In genomic region chr15:93646820-93647219, GRCm38 (mm10) we compare ENCODE assay signal across 27 mouse cellular contexts. TPM values are rescaled to one million over a fixed set of nuclear protein-coding genes. Genes with fewer than 3 reads are reported as not detected.
DNase-seq lines count a peak whose midpoint lies in the region; ATAC-seq lines count a peak whose summit lies in the region.
"Had no signal": no experiment of that assay in that cellular context is flagged by ENCODE, and none has a peak within 500 bp of the region (broad histone marks: within the 10 kb centered on the region; RNA-seq: fewer than 3 reads in every experiment).

No protein-coding gene starts in this region.

- H3K27ac ChIP-seq in heart, embryonic 10.5 days: no peak overlapping the region
- H3K27ac ChIP-seq: heart, adult 2 months; hindbrain, embryonic 14.5 days; layer of hippocampus, adult 2 months; macrophage had no signal

- H3K4me3 ChIP-seq in heart, embryonic 10.5 days: no peak overlapping the region
- H3K4me3 ChIP-seq: heart, adult 2 months; layer of hippocampus, adult 2 months had no signal

- no peaks in the 10 kb centered on the region for H3K9me3 ChIP-seq in heart, embryonic 10.5 days

- WGBS in heart, embryonic 10.5 days: 86% methylated on average over 3 of the region's 3 CpGs

- DNase-seq in cerebellum, postnatal 10 days: peak; percentile 24
- DNase-seq in heart, embryonic 10.5 days (ENCODE audit: low spot score): peak; percentile 22
- DNase-seq in heart, postnatal 10 days: no peak
- peak; percentile 14 for DNase-seq in testis, postnatal 10 days (ENCODE audit: low spot score)
- no peak for DNase-seq in testis, postnatal 14 days (ENCODE audit: low spot score)
- no peak for DNase-seq in kidney, postnatal 4 days
- no peak for DNase-seq in retina, embryonic 14.5 days (ENCODE audit: low spot score)
- DNase-seq: adrenal gland, postnatal 10 days; cerebellum, adult 11 months; cerebellum, adult 9-11 months; gastrocnemius, postnatal 36 days; heart, adult 2 months; heart, postnatal 4 days; kidney, adult 8-10 months; kidney, postnatal 10 days; left cerebral cortex, postnatal 4 days; liver, postnatal 0 days; right cerebral cortex, adult 18-20 months; right cerebral cortex, postnatal 4 days; thymus, adult 2 months; thymus, postnatal 4 days had no signal

- H3K36me3 ChIP-seq in heart, embryonic 10.5 days: no peaks in the 10 kb centered on the region

- peaks cover 31% of the 10 kb centered on the region for H3K4me1 ChIP-seq in heart, embryonic 10.5 days

- H3K27me3 ChIP-seq in heart, embryonic 10.5 days (ENCODE audit: insufficient read depth, poor library complexity, severe bottlenecking): no peaks in the 10 kb centered on the region

- intact Hi-C loops in heart, postnatal 10 days (cut with DNase I): no loop called here

- ATAC-seq in cerebellum, adult (ENCODE audit: insufficient number of reproducible peaks, low FRiP score, low TSS enrichment): no peak
- ATAC-seq: inflammation-experienced regulatory T-cells, adult 6 months; liver, postnatal 0 days; lung, postnatal 0 days had no signal

RNA-seq across cellular contexts. Expression of gene Prickle1, which starts 51.1 kb away (rescaled TPM):
- 28.5 and 33.4 TPM in 2 replicates for polyA plus RNA-seq in heart, embryonic 10.5 days (2016; fragmentation: Nextera tagmentation; extraction: Ambion mirVana)
- total RNA-seq in heart, postnatal 10 days (2021): 10 to 100 TPM; 24.1 to 36.4 TPM
- polyA plus RNA-seq: macrophage had no signal

Comparison
In these comparisons a context has a peak if more than half of its experiments do, and no peak if none do; other contexts are left out.
1. DNase-seq: peak in cerebellum, postnatal 10 days (2 of 2), heart, embryonic 10.5 days (single experiment) and testis, postnatal 10 days (single experiment); none in heart, postnatal 10 days (0 of 2), testis, postnatal 14 days (single experiment), kidney, postnatal 4 days (0 of 2) and retina, embryonic 14.5 days (single experiment).